Mouse (Mus musculus) midbrain, embryonic 11.5 days (tissue): ENCODE data around the gene Hnf1a. TPM values are rescaled to one million over a fixed set of nuclear protein-coding genes. Genes with fewer than 3 reads are reported as not detected.

Experiments used
- ATAC-seq: fragments of 200-750 bp; cut with Nextera tagmentation; 2 replicates; pipeline ENCODE4 v1.8.0; 2017; ENCODE audit warnings: moderate TSS enrichment, moderate library complexity; ENCODE audit not compliant: low FRiP score
- DNase-seq: peaks from one replicate; pipeline ENCODE4 v3.0.0; 2015; ENCODE audit warnings: low spot score; ENCODE audit errors: missing footprints
- H3K27ac ChIP-seq: fragments of 300-500 bp; sonication (generic); 2 replicates; pipeline ENCODE4 v1.5.1; 2014; ENCODE audit warnings: low read depth, low read length
- H3K27me3 ChIP-seq: fragments of 300-500 bp; sonication (generic); 2 replicates; pipeline ENCODE4 v1.6.1; 2014; ENCODE audit warnings: mild to moderate bottlenecking, low read length, moderate library complexity, mixed read lengths; ENCODE audit not compliant: control insufficient read depth, insufficient read depth
- H3K36me3 ChIP-seq: fragments of 300-500 bp; sonication (generic); 2 replicates; pipeline ENCODE4 v1.6.1; 2014; ENCODE audit warnings: mild to moderate bottlenecking, low read length, moderate library complexity, mixed read lengths; ENCODE audit not compliant: control insufficient read depth, insufficient read depth
- H3K4me1 ChIP-seq: fragments of 300-500 bp; sonication (generic); 2 replicates; pipeline ENCODE4 v1.6.1; 2014; ENCODE audit warnings: low read length; ENCODE audit not compliant: control insufficient read depth, insufficient read depth
- H3K4me2 ChIP-seq: fragments of 300-500 bp; sonication (generic); 2 replicates; pipeline ENCODE4 v1.6.1; 2014; ENCODE audit warnings: mild to moderate bottlenecking, moderate library complexity
- H3K4me3 ChIP-seq: fragments of 300-500 bp; sonication (generic); 2 replicates; pipeline ENCODE4 v1.5.1; 2014; ENCODE audit warnings: low read depth, low read length
- H3K9ac ChIP-seq: fragments of 300-500 bp; sonication (generic); 2 replicates; pipeline ENCODE4 v1.6.1; 2014; ENCODE audit warnings: low read length
- H3K9me3 ChIP-seq: fragments of 300-500 bp; sonication (generic); 2 replicates; pipeline ENCODE4 v1.6.1; 2016; ENCODE audit warnings: low read length; ENCODE audit not compliant: control insufficient read depth
- WGBS: fragments of 180-500 bp; shearing (Covaris S2); extraction: QIAGEN DNeasy Blood & Tissue Kit; methylation state at CpG from one replicate; pipeline ENCODE4 v1.1.7; 2014; 5-methylcytosine and 5-hydroxymethylcytosine counted together
- polyA plus RNA-seq: library from polyadenylated mRNA; unstranded; fragments of >200 nt; fragmentation: Nextera tagmentation; extraction: Ambion mirVana; gene quantifications from 2 replicates; pipeline ENCODE4 v1.2.1, GENCODE M21; 2014

The Hnf1a gene
- not detected in 2 replicates for polyA plus RNA-seq

DNA sequence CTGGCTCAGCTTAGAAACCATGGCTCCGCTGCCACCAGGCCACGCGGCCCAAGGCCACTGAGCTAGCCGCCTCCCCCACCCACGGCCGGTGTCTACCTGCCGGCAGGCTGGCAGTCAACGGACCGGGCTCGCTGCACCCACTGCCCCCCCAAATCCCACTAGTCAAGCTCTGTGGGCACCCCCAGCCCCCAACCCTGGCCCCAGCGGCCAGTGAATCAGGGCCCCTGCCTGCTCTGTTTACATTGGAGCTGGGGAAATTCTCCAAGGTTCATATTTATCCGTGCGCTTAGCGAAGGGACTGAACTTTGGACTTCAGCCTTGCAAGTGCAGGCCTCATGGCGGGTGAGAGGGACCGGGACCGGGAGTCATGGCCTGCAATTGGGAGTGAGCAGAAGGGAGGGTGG, at the start of gene Hnf1a:
Gene Hnf1a, minus strand, starts transcription at position 271 of the 404 bp plus-strand sequence.
- no peaks in the 10 kb centered on the region for H3K4me1 ChIP-seq

DNA sequence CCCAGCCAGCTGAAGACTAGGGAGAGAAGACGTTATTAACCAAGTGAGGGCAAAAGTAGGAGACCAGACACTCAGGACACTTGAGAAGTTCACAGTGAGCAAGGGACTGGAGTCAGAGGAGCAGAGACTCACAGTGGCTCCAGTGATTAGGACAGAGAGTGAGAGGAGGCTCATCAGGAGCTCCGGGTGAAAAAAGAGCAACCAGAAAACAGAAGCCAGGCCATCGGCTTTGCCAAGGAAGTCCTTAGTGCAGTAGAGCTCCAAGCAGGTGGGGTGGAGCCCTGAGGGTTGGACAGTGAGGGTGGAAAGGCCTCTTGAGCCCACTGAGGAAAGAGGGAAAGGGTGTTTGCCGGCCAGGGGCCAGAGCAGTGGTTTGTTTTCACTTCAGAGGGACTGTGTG, 47.9 kb upstream of the Hnf1a start:
- 92% methylated on average over 4 of the region's 4 CpGs for WGBS

More for the DNA sequence above, at the start of gene Hnf1a:
- Histone ChIP-seq H3K4me3 (no peak within 1 kb of the TSS), H3K27me3 (no peaks in the 10 kb centered on the region), H3K27ac (no peak within 1 kb of the TSS), H3K4me2 (no peak within 1 kb of the TSS), H3K9me3 (no peaks in the 10 kb centered on the region), H3K9ac (no peak within 1 kb of the TSS), H3K36me3 (no peaks in the 10 kb centered on the region)
- 87% methylated on average over 16 of the region's 17 CpGs for WGBS
- no peak for DNase-seq
- no peak for ATAC-seq

DNA sequence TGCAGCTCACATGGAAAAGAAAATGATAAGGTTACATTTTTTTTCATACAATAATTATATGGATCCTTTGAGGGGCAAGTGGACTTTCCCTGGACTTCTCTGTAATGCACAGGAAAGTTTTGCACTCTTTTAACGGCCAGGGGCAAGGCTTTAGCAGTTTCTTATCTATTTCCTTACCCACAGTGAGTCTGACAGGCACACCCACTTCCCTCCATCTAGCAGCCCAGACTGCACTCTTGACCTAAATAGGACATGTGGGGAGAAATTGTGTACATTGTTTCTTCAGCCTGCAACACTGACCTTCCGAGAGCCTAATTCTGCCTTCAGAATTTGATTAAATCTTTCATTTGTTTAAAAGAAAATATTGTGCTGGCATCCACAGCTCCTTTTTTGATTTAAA, 47.4 kb upstream of the Hnf1a start:
- peaks cover 6% of the 10 kb centered on the region; the same call in 1 of the 2 replicates for H3K4me1 ChIP-seq
- no peaks in the 10 kb centered on the region for H3K36me3 ChIP-seq

More for the DNA sequence above, 47.9 kb upstream of the Hnf1a start:
- Histone ChIP-seq H3K9me3 (no peaks in the 10 kb centered on the region), H3K4me1 (peaks cover 4% of the 10 kb centered on the region; the same call in 1 of the 2 replicates), H3K4me3 (no peak overlapping the region), H3K27me3 (no peaks in the 10 kb centered on the region), H3K4me2 (no peak overlapping the region), H3K27ac (no peak overlapping the region), H3K9ac (no peak overlapping the region), H3K36me3 (no peaks in the 10 kb centered on the region)
- ATAC-seq: no peak
- DNase-seq: peak; percentile 75

DNA sequence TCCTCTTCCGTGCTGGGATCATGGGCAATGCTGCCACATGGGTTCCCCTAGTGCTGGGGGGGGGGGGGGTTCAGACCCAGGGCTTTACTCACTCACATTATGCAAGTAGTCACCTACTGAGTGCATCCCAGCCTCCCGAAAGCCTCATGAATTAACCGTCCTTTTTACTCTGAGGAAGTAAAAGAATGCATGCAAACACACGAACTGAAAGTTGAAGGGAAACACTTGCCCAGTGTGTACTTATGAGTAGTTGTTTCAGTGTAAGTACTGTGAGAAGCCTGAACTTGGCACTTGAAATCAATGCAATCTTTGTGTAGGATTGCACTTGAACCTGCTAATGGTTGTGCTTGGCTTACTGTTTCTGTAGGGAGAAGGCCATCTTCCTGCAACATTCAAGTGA, 44.2 kb upstream of the Hnf1a start:
- no peak overlapping the region for H3K4me2 ChIP-seq
- H3K9ac ChIP-seq: no peak overlapping the region
- H3K9me3 ChIP-seq: no peaks in the 10 kb centered on the region
- no peak overlapping the region for H3K27ac ChIP-seq
- ATAC-seq: no peak
- H3K36me3 ChIP-seq: no peaks in the 10 kb centered on the region
- peak; percentile 77 for DNase-seq
- 69% methylated on average over 4 of the region's 4 CpGs for WGBS
- H3K27me3 ChIP-seq: no peaks in the 10 kb centered on the region
- no peak overlapping the region for H3K4me3 ChIP-seq
- H3K4me1 ChIP-seq: peaks cover 22% of the 10 kb centered on the region

More for the DNA sequence above, 47.4 kb upstream of the Hnf1a start:
- peak; percentile 33 for DNase-seq
- Histone ChIP-seq H3K9me3 (no peaks in the 10 kb centered on the region), H3K9ac (no peak overlapping the region), H3K27ac (no peak overlapping the region), H3K4me2 (no peak overlapping the region), H3K27me3 (no peaks in the 10 kb centered on the region), H3K4me3 (no peak overlapping the region)
- WGBS: 79% methylated on average over 2 of the region's 2 CpGs
- no peak for ATAC-seq

DNA sequence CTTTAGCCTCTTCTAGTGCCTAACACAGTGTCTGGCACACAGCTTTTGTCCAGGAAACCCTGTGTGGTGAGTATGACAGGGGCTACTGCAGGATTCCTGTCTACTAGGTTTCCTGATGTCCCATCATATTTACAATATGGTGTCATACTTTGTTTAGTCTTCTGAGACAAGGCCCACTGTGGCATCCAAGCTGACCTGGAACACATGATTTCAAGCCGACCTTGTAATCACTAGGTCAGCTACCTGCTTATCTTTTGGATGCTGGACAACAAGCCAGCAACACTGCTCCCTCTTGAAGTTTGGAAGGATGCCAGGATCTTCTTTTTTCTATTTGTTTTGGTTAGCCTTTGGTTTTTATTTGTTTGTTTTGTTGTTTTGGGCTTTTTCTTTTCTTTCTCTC, 43.7 kb upstream of the Hnf1a start:
- Histone ChIP-seq H3K4me3 (no peak overlapping the region), H3K9ac (no peak overlapping the region), H3K27ac (no peak overlapping the region), H3K4me2 (no peak overlapping the region), H3K27me3 (no peaks in the 10 kb centered on the region), H3K4me1 (peaks cover 23% of the 10 kb centered on the region), H3K36me3 (no peaks in the 10 kb centered on the region), H3K9me3 (no peaks in the 10 kb centered on the region)
- 68% methylated on average over 1 of the region's 1 CpGs for WGBS
- DNase-seq (peak; percentile 54), ATAC-seq (no peak)

DNA sequence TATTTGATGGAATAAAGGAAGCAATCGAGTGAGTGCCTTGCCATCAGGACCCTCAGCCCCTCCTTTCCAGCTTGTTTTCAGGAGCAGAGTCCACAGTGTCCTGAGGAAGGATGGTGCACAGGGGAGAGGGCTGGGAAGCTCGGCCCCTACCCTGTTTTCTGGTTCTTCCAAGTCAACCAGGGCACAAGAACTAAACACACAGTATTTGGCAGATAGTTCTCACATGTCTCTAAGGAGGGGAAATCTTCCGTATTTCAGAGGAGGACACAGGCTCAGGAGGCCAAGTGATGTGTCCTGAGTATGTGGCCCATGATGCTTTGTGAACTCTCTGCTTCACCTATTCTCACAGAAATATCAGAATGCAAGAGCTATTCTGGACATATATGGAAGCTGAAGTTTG, 42.5 kb upstream of the Hnf1a start:
- peaks cover 23% of the 10 kb centered on the region for H3K4me1 ChIP-seq
- no peaks in the 10 kb centered on the region for H3K9me3 ChIP-seq
- no peak for ATAC-seq
- no peak overlapping the region for H3K9ac ChIP-seq
- no peak overlapping the region for H3K4me3 ChIP-seq
- DNase-seq: peak; percentile 57
- H3K27me3 ChIP-seq: no peaks in the 10 kb centered on the region
- H3K4me2 ChIP-seq: no peak overlapping the region
- H3K36me3 ChIP-seq: no peaks in the 10 kb centered on the region
- no peak overlapping the region for H3K27ac ChIP-seq
- WGBS: 74% methylated on average over 3 of the region's 3 CpGs

DNA sequence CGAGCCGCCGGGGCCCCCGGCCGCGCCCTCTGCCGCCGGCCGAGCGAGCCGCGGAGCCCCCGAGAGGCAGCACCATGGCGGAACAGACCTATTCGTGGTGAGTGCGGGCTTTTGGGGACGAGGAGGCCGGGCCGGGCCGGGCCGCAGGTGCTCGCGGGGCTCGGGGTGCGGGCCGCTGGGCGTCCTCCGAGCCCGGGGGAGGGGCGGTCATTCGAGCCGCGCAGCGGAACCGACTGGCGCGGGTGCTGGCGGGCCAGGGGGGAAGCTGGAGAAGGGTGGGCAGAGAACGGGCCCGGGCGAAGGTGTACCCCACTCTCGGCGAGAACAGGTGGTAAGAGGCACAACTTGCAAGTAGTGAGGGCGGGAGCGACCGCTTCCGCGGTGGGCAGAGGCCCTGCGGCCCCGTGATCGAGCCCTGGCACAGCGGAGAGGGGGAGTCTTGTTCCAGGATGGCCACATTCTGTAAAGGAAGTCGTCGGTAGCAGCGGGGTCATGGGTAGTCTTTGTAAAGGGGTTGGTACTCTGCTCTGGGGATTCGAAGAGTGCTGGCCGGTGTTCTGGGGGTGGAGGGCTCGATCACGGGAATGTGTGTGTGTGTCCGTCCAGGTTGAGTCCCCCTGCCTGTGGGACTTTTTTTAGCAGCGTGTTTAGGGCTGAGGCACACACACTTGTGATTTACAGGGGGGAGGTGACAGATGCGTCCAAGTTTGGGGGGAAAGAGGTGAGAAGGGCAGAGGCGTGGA, 40.8 kb upstream of the Hnf1a start:
- peak overlapping the region; percentile 100 for H3K4me3 ChIP-seq
- DNase-seq (peak; percentile 94), ATAC-seq (peak; percentile 54)
- no peaks in the 10 kb centered on the region for H3K36me3 ChIP-seq
- peaks cover 23% of the 10 kb centered on the region for H3K4me1 ChIP-seq
- no peaks in the 10 kb centered on the region for H3K9me3 ChIP-seq
- H3K27ac ChIP-seq: peak overlapping the region; percentile 84
- no peaks in the 10 kb centered on the region for H3K27me3 ChIP-seq
- H3K4me2 ChIP-seq: peak overlapping the region; percentile 93
- H3K9ac ChIP-seq: peak overlapping the region; percentile 99
- under 1% methylated on average over 63 of the region's 63 CpGs for WGBS

DNA sequence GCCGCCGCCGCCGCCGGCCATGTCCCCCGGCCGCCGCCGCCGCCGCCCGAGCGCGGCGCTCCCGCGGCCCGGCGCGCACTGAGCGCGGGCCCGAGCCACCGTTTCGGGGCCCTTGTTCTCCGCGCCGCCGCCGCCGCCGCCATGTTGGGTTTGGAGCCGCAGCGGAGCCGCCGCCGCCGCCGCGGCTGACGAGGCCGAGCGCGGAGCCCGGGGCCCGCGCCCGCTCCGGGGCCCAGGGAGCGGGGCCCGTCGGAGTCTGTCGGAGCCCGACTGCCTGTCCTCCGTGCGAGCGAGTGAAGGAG, 40.3 kb upstream of the Hnf1a start:
- peak overlapping the region; percentile 100 for H3K4me3 ChIP-seq
- WGBS: under 1% methylated on average over 35 of the region's 57 CpGs
- H3K27ac ChIP-seq: peak overlapping the region; percentile 84
- no peaks in the 10 kb centered on the region for H3K9me3 ChIP-seq
- no peaks in the 10 kb centered on the region for H3K27me3 ChIP-seq
- peak overlapping the region; percentile 93 for H3K4me2 ChIP-seq
- peak overlapping the region; percentile 99 for H3K9ac ChIP-seq
- ATAC-seq (no peak), DNase-seq (no peak)
- peaks cover 23% of the 10 kb centered on the region for H3K4me1 ChIP-seq
- no peaks in the 10 kb centered on the region for H3K36me3 ChIP-seq

DNA sequence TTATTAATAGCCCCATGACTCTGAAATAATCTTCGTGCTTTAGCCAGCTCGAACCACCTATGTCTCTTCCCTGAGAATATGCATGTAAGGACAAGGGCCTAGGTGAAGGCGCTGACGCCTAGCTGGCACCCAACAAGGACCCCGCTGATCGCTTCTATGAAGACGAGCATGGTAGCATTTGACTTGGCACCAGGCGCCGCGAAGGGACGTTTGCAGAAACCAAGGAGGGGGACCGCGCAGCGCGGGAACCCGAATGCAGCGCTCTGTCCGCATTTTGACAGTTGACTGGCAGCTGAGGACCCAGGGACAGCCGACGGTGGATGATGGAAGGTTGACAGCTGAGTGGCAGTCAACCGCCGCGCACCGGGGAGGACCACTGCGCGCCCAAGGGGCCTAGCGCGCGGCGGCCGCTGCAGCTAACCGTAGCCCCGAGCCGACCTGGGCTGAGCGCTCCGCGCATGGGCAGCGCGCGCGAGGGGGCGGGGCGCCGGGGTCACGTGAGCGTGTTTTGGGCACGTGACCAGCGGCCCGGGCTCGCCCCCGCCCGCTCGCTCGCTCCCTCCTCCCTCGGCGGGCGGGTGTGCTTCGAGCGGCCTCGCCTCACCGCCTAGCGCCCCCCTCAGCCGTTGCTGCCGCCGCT, 39.8 kb upstream of the Hnf1a start, which contains the start of gene Sppl3:
Gene Sppl3, plus strand, starts transcription at position 561 of the 640 bp plus-strand sequence.
- ATAC-seq (peak; percentile 95), DNase-seq (peak; percentile 100)

More for the DNA sequence above, 39.8 kb upstream of the Hnf1a start, which contains the start of gene Sppl3:
- Histone ChIP-seq H3K4me3 (peak within 1 kb of the TSS; percentile 100), H3K27me3 (no peaks in the 10 kb centered on the region), H3K9me3 (no peaks in the 10 kb centered on the region), H3K27ac (peak within 1 kb of the TSS; percentile 84), H3K36me3 (no peaks in the 10 kb centered on the region), H3K4me1 (peaks cover 23% of the 10 kb centered on the region), H3K9ac (peak within 1 kb of the TSS; percentile 99), H3K4me2 (peak within 1 kb of the TSS; percentile 93)
- 1% methylated on average over 51 of the region's 65 CpGs for WGBS
